Mouse (Mus musculus): ENCODE measurements around the gene Cd86.

The Cd86 gene

GRCm38 (mm10) chr16:36665782-36666181, at the start of gene Cd86:
Cd86 (minus strand) TSS chr16:36666081.
- DNase-seq (ENCODE audit: low read depth, low spot score), result peak; percentile 3

- DNase-seq (ENCODE audit: low read depth, low spot score), result no peak
Measured at GRCm38 (mm10) chr16:36711760-36712159, 45.9 kb upstream of the Cd86 start.

- no peak for DNase-seq (ENCODE audit: low read depth, low spot score)
Measured at GRCm38 (mm10) chr16:36710794-36711193, 44.9 kb upstream of the Cd86 start.

- no peak for DNase-seq (ENCODE audit: low read depth, low spot score)
Measured at GRCm38 (mm10) chr16:36709405-36709804, 43.5 kb upstream of the Cd86 start.

GRCm38 (mm10) chr16:36708751-36709150, 42.9 kb upstream of the Cd86 start:
- DNase-seq (ENCODE audit: low read depth, low spot score), result no peak

GRCm38 (mm10) chr16:36707702-36708423, 42.0 kb upstream of the Cd86 start:
- no peak for DNase-seq (ENCODE audit: low read depth, low spot score)

GRCm38 (mm10) chr16:36700484-36700883, 34.6 kb upstream of the Cd86 start:
- DNase-seq (ENCODE audit: low read depth, low spot score), result no peak

- DNase-seq (ENCODE audit: low read depth, low spot score), result no peak
Measured at GRCm38 (mm10) chr16:36697331-36697730, 31.4 kb upstream of the Cd86 start.

GRCm38 (mm10) chr16:36694798-36695290, 29.0 kb upstream of the Cd86 start:
- no peak for DNase-seq (ENCODE audit: low read depth, low spot score)

GRCm38 (mm10) chr16:36693818-36694413, 28.0 kb upstream of the Cd86 start, which contains the start of gene Ildr1:
Ildr1 (plus strand) TSS chr16:36693978.
- DNase-seq (ENCODE audit: low read depth, low spot score), result peak; percentile 4

- no peak for DNase-seq (ENCODE audit: low read depth, low spot score)
Measured at GRCm38 (mm10) chr16:36691484-36691883, 25.6 kb upstream of the Cd86 start.

GRCm38 (mm10) chr16:36688076-36688475, 22.2 kb upstream of the Cd86 start:
- no peak for DNase-seq (ENCODE audit: low read depth, low spot score)

GRCm38 (mm10) chr16:36684325-36684918, 18.5 kb upstream of the Cd86 start:
- DNase-seq (ENCODE audit: low read depth, low spot score), result no peak

- no peak for DNase-seq (ENCODE audit: low read depth, low spot score)
Measured at GRCm38 (mm10) chr16:36681829-36682228, 15.9 kb upstream of the Cd86 start.

- DNase-seq (ENCODE audit: low read depth, low spot score), result no peak
Measured at GRCm38 (mm10) chr16:36675902-36676301, 10.0 kb upstream of the Cd86 start.

GRCm38 (mm10) chr16:36675304-36675703, 9.4 kb upstream of the Cd86 start:
- DNase-seq (ENCODE audit: low read depth, low spot score), result no peak

GRCm38 (mm10) chr16:36674457-36675204, 8.8 kb upstream of the Cd86 start:
- no peak for DNase-seq (ENCODE audit: low read depth, low spot score)

GRCm38 (mm10) chr16:36673196-36673595, 7.3 kb upstream of the Cd86 start:
- DNase-seq (ENCODE audit: low read depth, low spot score), result no peak

- DNase-seq (ENCODE audit: low read depth, low spot score), result no peak
Measured at GRCm38 (mm10) chr16:36670590-36670989, 4.7 kb upstream of the Cd86 start.

GRCm38 (mm10) chr16:36666448-36667017, 652 bp upstream of the Cd86 start:
- no peak for DNase-seq (ENCODE audit: low read depth, low spot score)

GRCm38 (mm10) chr16:36663484-36663883, 2.4 kb downstream of the Cd86 start:
- no peak for DNase-seq (ENCODE audit: low read depth, low spot score)

- no peak for DNase-seq (ENCODE audit: low read depth, low spot score)
Measured at GRCm38 (mm10) chr16:36661330-36661729, 4.6 kb downstream of the Cd86 start.

Data from mesoderm, embryonic 11.5 days (tissue).